Mouse (Mus musculus) spleen, adult 12 weeks (tissue): ENCODE results near the gene Qsox1.

Source experiments
- DNase-seq: peaks from one replicate; pipeline ENCODE4 v3.0.0; 2022; ENCODE audit warnings: low spot score

Qsox1 gene

GRCm38 (mm10) chr1:155801014-155801991, 11.4 kb downstream of the Qsox1 start:
- DNase-seq: no peak

- DNase-seq: no peak
These were observed 14.7 kb downstream of the Qsox1 start for GRCm38 (mm10) chr1:155798000-155798399.

GRCm38 (mm10) chr1:155797425-155797824, 15.3 kb downstream of the Qsox1 start:
- DNase-seq: no peak

DNA sequence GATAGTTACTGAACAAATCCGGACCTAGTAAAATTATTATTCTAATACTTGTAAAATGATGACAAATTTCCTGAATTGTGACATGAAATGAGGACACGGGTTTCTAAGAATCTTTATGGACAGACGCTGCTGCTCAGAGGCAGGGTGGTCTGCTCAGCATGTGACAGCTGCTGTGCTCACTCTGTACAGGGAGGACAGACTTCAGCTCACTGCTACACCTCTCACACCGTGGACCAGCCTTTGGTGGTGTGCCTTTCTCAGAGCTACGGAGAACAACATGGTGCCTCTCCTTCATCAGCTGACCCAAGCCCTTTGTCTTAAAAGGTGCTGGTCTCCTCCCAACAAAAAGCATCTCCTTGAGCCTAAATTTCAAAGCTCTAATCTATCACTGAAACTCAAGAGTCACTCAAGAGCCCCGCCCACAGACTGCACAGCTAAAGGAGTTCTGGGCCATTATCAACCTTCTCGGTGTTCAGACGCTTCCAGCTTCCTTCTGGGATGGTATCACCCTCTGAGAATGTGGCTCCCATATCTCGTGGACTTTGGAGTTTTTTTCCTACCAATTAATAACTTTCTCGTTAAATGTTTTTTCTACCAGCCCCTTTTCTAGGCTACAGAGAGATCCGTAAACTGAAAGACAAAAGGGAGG, 15.8 kb downstream of the Qsox1 start:
- no peak for DNase-seq

DNA sequence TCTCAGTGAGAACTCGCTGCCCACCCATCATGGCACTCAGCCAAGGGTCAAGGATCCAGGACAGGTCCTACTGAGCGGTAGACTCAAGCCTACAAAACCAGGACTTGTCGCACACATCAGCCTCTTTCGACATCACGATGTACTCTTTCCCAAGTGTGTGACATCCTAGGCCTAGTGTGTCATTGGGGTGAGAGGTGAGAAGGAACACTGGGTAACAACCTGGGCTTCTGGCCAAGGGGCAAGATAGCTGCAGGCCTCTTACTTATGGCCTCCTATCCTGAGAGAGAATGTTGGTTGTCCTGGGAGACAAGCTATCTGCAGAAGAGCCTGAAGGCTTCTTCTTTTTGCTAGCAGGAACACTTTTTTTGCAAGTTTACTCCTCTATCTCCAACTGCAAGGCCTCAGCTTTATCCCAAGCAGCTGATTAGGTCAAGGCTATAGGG, 16.9 kb downstream of the Qsox1 start:
- no peak for DNase-seq

DNA sequence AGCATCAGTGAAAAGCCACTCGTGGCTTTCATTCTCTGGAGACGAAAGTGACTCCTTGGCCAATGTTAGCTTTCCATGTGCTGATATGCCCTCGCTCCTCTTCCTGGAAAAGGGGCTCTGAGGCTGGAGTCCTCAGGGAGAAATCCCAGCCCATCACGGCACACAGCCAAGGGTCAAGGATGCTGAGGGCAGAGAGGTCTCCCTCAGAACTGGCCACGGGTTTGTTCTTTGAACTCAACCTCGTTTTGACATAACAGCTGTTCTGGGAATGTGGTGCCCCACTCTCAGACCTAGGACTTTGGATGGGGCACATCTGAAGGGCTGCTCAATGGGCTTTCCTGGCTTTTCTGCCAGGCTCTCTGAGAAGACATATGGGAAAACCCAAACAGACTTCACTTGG, 17.8 kb downstream of the Qsox1 start:
- no peak for DNase-seq

GRCm38 (mm10) chr1:155791919-155792318, 20.8 kb downstream of the Qsox1 start:
- DNase-seq: no peak

DNA sequence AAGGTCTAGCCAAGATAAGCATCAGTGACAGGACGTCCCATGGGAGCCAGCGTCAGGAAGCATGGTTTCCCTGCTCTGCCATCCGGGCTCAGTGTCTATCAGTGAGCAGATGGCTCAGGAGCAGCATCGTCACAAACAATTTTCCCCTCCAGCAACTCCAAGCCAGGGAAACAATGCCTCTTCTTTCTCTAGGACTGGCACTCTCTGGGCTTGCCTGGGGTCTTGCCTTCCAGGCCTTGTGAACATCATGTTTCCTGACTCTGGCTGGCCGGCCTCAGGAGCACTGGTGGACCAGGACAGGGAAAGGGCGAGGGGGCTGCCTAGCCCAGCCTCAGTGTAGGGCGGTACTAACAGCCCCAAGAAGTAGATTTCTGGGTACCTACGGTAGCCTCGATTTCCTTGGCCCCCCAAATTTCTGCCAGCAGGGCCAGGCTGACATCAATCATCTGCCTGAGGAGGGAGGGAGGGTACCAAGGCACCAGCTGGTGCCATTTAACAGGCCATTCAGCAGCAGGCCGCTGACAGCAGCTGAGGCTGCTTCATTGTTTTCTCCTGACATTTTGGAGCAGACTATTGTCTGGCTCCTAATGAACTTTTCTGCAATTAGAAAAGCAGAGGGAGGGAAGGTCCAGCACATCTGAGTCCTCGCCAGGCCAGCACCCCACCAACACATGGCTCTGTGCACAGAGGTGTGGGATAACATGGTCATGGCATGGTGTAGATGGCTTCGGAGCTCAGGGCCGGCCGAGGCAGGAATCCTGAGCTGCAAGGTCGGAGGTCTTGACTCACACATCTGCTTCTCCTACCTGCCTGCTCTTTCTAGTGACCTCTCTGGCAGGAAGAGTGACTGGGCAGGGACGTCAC, 22.3 kb downstream of the Qsox1 start:
- no peak for DNase-seq

DNA sequence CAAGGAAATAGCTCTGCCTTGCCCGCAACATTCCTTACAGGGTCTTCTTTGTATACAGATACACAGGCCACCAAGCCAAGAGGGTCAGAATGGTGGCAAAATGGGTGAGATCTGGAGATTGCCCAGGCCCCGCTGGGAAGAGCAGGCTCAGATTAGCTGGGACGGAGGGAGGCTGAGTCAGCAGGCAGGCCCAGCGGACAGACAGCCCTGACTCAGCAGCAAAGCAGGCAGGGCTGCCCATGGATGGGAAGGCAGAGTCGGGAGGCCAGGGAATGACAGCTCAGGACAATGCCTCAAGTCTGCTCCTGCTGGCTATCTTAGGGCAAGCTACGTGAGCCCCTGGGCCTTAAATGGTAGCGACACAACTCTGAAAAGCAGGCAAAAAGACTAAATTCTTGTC, 26.8 kb downstream of the Qsox1 start:
- no peak for DNase-seq

- DNase-seq: no peak
These were observed 28.1 kb downstream of the Qsox1 start for GRCm38 (mm10) chr1:155784343-155785205.

GRCm38 (mm10) chr1:155782382-155782781, 30.3 kb downstream of the Qsox1 start:
- no peak for DNase-seq

DNA sequence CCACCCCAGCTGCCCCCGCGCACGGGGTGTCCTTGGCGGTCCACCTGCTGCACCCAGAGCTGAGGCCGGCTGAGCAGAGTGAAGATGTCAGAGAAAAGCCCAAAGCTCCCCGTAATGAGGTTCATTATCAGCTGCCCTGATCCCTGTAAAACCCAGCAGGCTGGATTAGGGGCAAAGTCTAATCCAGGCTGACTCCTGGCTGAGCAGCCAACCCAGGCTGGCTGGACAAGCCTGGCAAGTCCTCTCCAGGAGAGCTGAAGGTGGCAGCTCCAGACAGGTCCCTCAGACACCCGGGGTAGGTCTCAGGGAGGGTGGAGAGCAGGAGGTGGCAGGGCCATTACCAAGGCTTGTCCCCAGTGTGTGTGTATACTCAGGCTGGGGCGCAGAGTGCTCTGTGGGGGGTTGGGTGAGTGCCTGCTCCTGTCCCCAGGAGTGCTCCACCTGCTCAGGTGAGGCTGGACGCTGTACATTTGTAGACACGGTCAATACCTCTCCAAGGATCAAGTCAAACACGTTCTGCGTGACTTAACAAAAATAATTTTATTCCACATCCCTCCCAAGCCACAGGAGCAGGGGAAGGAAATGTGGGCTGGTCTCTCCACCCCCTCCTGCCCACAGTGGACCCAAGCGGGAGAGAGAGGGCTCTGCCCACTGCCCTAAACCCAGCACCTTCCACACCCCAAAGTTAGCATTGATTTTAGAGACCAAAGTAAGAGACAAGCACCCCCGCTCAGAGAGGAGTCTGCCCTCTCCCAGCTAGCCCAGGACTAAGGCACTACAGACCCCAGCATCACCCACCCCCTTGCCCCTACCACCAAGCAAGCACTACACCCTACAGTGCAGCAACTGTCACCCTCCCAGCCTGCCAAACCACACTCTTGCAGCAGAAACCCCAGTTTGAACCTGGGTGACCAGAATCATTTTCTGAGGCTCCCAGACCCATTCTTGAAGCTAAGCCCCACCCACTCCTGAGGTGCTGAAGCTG, 34.8 kb downstream of the Qsox1 start:
- DNase-seq: no peak

GRCm38 (mm10) chr1:155759167-155759566, 53.5 kb downstream of the Qsox1 start:
- no peak for DNase-seq

DNA sequence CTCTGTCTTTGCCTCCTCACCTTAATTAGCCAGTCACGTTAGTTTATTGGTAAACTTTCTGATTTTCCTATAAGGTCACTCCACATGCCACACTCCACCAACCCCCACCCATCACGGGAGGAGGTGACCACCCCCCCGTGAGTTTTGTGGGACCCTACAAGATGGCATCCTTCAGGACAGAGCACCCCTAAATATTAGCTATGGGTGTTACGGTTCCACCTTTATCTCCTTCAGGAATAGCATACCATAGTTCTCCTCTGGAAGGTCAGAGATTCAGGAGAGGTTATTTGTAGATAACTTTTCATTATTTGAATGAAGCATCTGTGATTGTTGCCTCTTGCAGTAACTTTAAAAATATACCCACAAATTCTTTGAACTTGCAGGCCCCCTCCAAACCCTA, 54.0 kb downstream of the Qsox1 start:
- no peak for DNase-seq

DNA sequence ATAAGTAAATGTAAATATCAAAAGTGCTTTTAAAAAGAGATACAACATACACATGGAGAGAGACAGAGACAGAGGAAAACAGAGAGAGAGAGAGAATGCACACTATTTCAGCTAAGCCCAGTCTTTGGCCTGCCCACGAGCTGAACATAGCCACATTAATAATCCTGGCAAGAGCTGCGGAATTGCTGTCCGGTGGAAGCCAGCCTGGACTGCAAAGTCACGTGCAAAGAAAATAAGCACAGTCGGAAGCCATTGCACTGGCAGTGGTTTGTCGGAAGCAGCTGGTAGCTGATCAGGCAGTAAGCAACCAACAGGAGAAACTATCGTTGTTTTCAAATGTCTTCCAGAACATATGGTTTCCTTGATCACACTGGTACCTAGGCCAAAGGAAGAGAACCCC, 55.1 kb downstream of the Qsox1 start:
- no peak for DNase-seq

DNA sequence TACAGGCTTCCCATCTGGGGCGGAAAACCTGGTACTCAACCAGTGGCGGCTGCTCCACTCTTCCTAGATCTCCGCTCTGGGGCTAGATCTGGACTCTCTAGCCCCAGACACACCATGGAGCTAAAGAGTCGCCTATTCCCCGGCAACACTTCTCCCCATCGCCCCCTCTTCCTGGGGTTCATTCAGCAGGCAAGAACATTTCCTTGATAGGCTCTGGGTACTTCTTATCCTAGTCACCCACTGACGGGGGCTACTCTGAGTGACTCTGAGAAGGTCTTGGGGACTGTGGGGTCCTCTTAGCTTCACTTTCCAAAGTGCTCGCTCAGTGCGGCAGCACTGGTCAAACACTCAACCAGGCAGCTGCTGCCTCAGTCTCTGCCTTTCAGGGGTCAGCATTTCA, 59.3 kb downstream of the Qsox1 start:
- DNase-seq: no peak

DNA sequence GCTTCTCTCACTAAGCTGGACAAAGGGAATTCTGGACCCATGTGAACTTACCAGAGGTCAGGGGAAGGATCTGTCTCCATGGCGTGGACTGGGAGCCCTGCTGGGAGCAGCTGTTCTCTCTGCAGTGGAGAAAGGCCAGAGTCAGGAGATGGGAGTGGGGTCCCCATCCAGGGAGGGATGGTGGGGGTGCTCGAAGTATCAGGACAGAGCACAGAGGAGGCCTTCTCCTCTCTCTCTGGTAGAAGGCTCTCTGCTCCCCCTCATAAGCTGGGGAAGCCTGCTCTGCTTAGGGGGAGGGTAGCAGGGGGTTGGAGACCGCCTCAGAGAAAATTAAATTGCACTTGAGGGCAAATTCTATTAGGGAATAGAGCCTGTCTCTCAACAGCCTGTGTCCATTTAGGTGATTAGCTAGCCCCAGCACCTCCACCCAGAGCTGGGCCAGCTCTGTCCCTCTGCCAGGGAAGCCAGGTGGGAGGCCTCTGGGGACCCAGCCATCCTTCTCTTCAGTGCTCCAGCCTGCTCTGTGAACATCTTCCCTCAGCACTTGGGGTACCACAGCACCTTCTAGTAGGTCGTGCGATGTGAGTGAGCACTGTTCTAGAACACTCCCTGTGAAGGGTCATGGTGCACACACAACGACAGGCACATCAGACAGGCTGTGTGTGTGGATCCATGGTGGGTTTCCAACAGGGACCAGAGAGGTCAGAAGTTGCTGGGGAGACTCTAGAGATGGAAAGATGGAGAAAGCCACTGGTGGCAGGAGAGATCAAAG, 61.0 kb downstream of the Qsox1 start, which contains the start of gene Lhx4:
TSS of gene Lhx4 (minus strand) at position 201 of the 772 bp plus-strand sequence.
- no peak for DNase-seq

GRCm38 (mm10) chr1:155750517-155751178, 62.0 kb downstream of the Qsox1 start:
- no peak for DNase-seq

DNA sequence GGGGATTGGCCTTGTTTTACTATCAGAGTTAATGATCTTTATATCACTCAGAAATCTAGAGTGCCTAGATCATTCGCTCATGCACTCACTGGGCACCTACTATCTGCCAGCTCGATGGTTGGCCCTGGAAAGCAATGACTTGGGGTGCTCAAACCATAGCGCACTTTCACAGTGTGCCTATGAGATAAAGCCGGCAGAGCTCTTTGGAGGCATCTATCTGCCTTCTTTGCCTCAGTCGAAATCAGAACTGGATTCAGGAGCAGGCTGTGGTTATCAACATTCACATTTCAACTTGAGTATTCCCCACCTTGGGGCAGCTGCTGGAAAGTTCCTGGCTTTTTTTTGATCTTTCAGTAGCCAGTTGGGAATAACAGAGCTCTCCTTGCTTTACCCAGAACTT, 64.8 kb downstream of the Qsox1 start:
- DNase-seq: no peak
